Mouse (Mus musculus): ENCODE measurements around the gene Hist1h2ac. TPM values are rescaled to one million over a fixed set of nuclear protein-coding genes. Genes with fewer than 3 reads are reported as not detected.
A peak's percentile ranks its signal among the peaks of the same experiment; 100 is the strongest.
"Not testable (repeated sequence)": the region's sequence is repeated elsewhere in the genome, so short reads cannot be mapped to it uniquely, and the experiment has no call there.

Gene Hist1h2ac
- 1 to 10 TPM; 3.1 to 3.3 TPM for total RNA-seq (2021)

GRCm38 (mm10) chr13:23683755-23684281, at the start of gene Hist1h2ac, which contains the start of gene Hist1h2bc:
Hist1h2ac (minus strand) TSS chr13:23683948.
Hist1h2bc (plus strand) TSS chr13:23684199.
- peak; percentile 67 to 68 for DNase-seq (ENCODE audit: extremely low spot score in 1 of 2, low spot score in 1 of 2)

GRCm38 (mm10) chr13:23732156-23732804, 48.5 kb upstream of the Hist1h2ac start:
- DNase-seq (ENCODE audit: extremely low spot score in 1 of 2, low spot score in 1 of 2) = no peak

- DNase-seq (ENCODE audit: extremely low spot score in 1 of 2, low spot score in 1 of 2) = no peak
Measured at GRCm38 (mm10) chr13:23730479-23730878, 46.7 kb upstream of the Hist1h2ac start.

GRCm38 (mm10) chr13:23729706-23730105, 46.0 kb upstream of the Hist1h2ac start:
- DNase-seq (ENCODE audit: extremely low spot score in 1 of 2, low spot score in 1 of 2) = no peak

- DNase-seq (ENCODE audit: extremely low spot score in 1 of 2, low spot score in 1 of 2) = no peak
Measured at GRCm38 (mm10) chr13:23729192-23729525, 45.4 kb upstream of the Hist1h2ac start.

- DNase-seq (ENCODE audit: extremely low spot score in 1 of 2, low spot score in 1 of 2) = no peak
Measured at GRCm38 (mm10) chr13:23728472-23729191, 44.9 kb upstream of the Hist1h2ac start.

- no peak for DNase-seq (ENCODE audit: extremely low spot score in 1 of 2, low spot score in 1 of 2)
Measured at GRCm38 (mm10) chr13:23725213-23725612, 41.5 kb upstream of the Hist1h2ac start.

GRCm38 (mm10) chr13:23724239-23724638, 40.5 kb upstream of the Hist1h2ac start:
- no peak for DNase-seq (ENCODE audit: extremely low spot score in 1 of 2, low spot score in 1 of 2)

- not testable (repeated sequence) for DNase-seq (ENCODE audit: extremely low spot score in 1 of 2, low spot score in 1 of 2)
Measured at GRCm38 (mm10) chr13:23717593-23718245, 34.0 kb upstream of the Hist1h2ac start.

- no peak for DNase-seq (ENCODE audit: extremely low spot score in 1 of 2, low spot score in 1 of 2)
Measured at GRCm38 (mm10) chr13:23717176-23717575, 33.4 kb upstream of the Hist1h2ac start.

GRCm38 (mm10) chr13:23716261-23717042, 32.7 kb upstream of the Hist1h2ac start:
- no peak for DNase-seq (ENCODE audit: extremely low spot score in 1 of 2, low spot score in 1 of 2)

- no peak for DNase-seq (ENCODE audit: extremely low spot score in 1 of 2, low spot score in 1 of 2)
Measured at GRCm38 (mm10) chr13:23710374-23711089, 26.8 kb upstream of the Hist1h2ac start, which contains the start of gene Hfe. Hfe (minus strand) TSS chr13:23710854.

- no peak for DNase-seq (ENCODE audit: extremely low spot score in 1 of 2, low spot score in 1 of 2)
Measured at GRCm38 (mm10) chr13:23709714-23710373, 26.1 kb upstream of the Hist1h2ac start.

- no peak for DNase-seq (ENCODE audit: extremely low spot score in 1 of 2, low spot score in 1 of 2)
Measured at GRCm38 (mm10) chr13:23708654-23709053, 24.9 kb upstream of the Hist1h2ac start.

- DNase-seq (ENCODE audit: extremely low spot score in 1 of 2, low spot score in 1 of 2) = no peak
Measured at GRCm38 (mm10) chr13:23708041-23708440, 24.3 kb upstream of the Hist1h2ac start.

GRCm38 (mm10) chr13:23706771-23707170, 23.0 kb upstream of the Hist1h2ac start:
- no peak for DNase-seq (ENCODE audit: extremely low spot score in 1 of 2, low spot score in 1 of 2)

- no peak for DNase-seq (ENCODE audit: extremely low spot score in 1 of 2, low spot score in 1 of 2)
Measured at GRCm38 (mm10) chr13:23705751-23706356, 22.1 kb upstream of the Hist1h2ac start.

GRCm38 (mm10) chr13:23702801-23703200, 19.1 kb upstream of the Hist1h2ac start:
- DNase-seq (ENCODE audit: extremely low spot score in 1 of 2, low spot score in 1 of 2) = not testable (repeated sequence)

- no peak for DNase-seq (ENCODE audit: extremely low spot score in 1 of 2, low spot score in 1 of 2)
Measured at GRCm38 (mm10) chr13:23702220-23702619, 18.5 kb upstream of the Hist1h2ac start.

Data from layer of hippocampus, postnatal 25 days (tissue).